Mouse (Mus musculus) embryonic facial prominence, embryonic 12.5 days (tissue): ENCODE data around the gene Tlx3. TPM values are rescaled to one million over a fixed set of nuclear protein-coding genes. Genes with fewer than 3 reads are reported as not detected.

Experiments used
- ATAC-seq: fragments of 200-750 bp; cut with Nextera tagmentation; 2 replicates; pipeline ENCODE4 v1.8.0; 2017; ENCODE audit not compliant: insufficient number of reproducible peaks, insufficient read depth, low FRiP score, low TSS enrichment
- H3K27ac ChIP-seq: fragments of 300-500 bp; sonication (generic); 2 replicates; pipeline ENCODE4 v1.5.1; 2016; ENCODE audit warnings: mild to moderate bottlenecking
- H3K27me3 ChIP-seq: fragments of 300-500 bp; sonication (generic); 2 replicates; pipeline ENCODE4 v1.6.1; 2016; ENCODE audit warnings: mild to moderate bottlenecking, moderate library complexity
- H3K36me3 ChIP-seq: fragments of 300-500 bp; sonication (generic); 2 replicates; pipeline ENCODE4 v1.6.1; 2016; ENCODE audit warnings: mild to moderate bottlenecking
- H3K4me1 ChIP-seq: fragments of 300-500 bp; sonication (generic); 2 replicates; pipeline ENCODE4 v1.6.1; 2016
- H3K4me2 ChIP-seq: fragments of 300-500 bp; sonication (generic); replicated peaks from 2 replicates; pipeline ENCODE4 v1.6.1; 2016; ENCODE audit warnings: mild to moderate bottlenecking, moderate library complexity
- H3K4me3 ChIP-seq: fragments of 300-500 bp; sonication (generic); 2 replicates; pipeline ENCODE4 v1.5.1; 2016; ENCODE audit warnings: mild to moderate bottlenecking
- H3K9ac ChIP-seq: fragments of 300-500 bp; sonication (generic); 2 replicates; pipeline ENCODE4 v1.6.1; 2016; ENCODE audit warnings: mild to moderate bottlenecking, moderate library complexity
- H3K9me3 ChIP-seq: fragments of 300-500 bp; sonication (generic); 2 replicates; pipeline ENCODE4 v1.6.1; 2016; ENCODE audit warnings: mild to moderate bottlenecking, moderate library complexity
- WGBS: fragments of 180-500 bp; shearing (Covaris S2); methylation state at CpG from one replicate; pipeline ENCODE4 v1.1.7; 2016; 5-methylcytosine and 5-hydroxymethylcytosine counted together
- polyA plus RNA-seq: library from polyadenylated mRNA; unstranded; fragments of >200 nt; fragmentation: Nextera tagmentation; extraction: Ambion mirVana; gene quantifications from 2 replicates; pipeline ENCODE4 v1.2.1, GENCODE M21; 2016

Gene Tlx3
- polyA plus RNA-seq, 1 experiment from 2014 or later: 6.6 TPM

- peak overlapping the region; percentile 49; the same call in 1 of the 2 replicates for H3K4me2 ChIP-seq
- under 1% methylated on average over 18 of the region's 18 CpGs for WGBS
- H3K4me1 ChIP-seq: peaks cover 15% of the 10 kb centered on the region
- ATAC-seq: no peak
- H3K4me3 ChIP-seq: 0 out of 2 replicates have a peak overlapping the region, but pooled peaks have one; percentile 32
- H3K9me3 ChIP-seq: no peaks in the 10 kb centered on the region
- no peaks in the 10 kb centered on the region for H3K36me3 ChIP-seq
- no peak overlapping the region for H3K27ac ChIP-seq
- H3K27me3 ChIP-seq: peaks cover 83% of the 10 kb centered on the region
- H3K9ac ChIP-seq: no peak overlapping the region
These were observed 928 bp upstream of the Tlx3 start for GRCm38 (mm10) chr11:33204329-33204705.

DNA sequence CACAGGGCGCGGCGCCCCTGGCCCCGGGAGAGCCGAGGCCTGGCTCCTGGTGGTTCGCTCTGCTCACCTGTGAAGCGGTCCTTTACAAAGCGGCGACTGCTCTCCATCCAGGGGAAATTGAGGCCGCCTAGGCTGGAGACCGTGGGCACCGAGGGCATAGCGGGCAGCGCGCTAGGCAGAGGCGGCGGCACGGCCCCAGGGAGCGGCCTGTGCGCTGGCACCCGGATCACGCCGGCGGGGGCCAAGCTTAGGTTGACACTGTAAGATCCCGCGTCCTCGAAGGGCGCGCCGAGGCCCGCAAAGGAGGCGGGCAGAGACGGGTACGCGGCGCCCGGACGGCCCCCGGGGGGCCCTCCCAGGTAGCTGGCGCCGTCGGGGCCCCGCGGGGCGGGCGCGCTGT lies 417 bp downstream of the Tlx3 start:
- Histone ChIP-seq H3K4me1 (peaks cover 15% of the 10 kb centered on the region), H3K27ac (no peak overlapping the region), H3K4me3 (peak overlapping the region; percentile 32), H3K36me3 (no peaks in the 10 kb centered on the region), H3K9ac (no peak overlapping the region), H3K4me2 (peak overlapping the region; percentile 49), H3K27me3 (peaks cover 91% of the 10 kb centered on the region), H3K9me3 (no peaks in the 10 kb centered on the region)
- no peak for ATAC-seq
- WGBS: under 1% methylated on average over 31 of the region's 47 CpGs

- Histone ChIP-seq H3K4me3 (peak overlapping the region; percentile 32; the same call in 1 of the 2 replicates), H3K9ac (no peak overlapping the region), H3K4me2 (no peak overlapping the region), H3K9me3 (no peaks in the 10 kb centered on the region), H3K27ac (no peak overlapping the region), H3K36me3 (no peaks in the 10 kb centered on the region), H3K4me1 (peaks cover 15% of the 10 kb centered on the region), H3K27me3 (peaks cover 91% of the 10 kb centered on the region)
- no peak for ATAC-seq
- 2% methylated on average over 37 of the region's 37 CpGs for WGBS
These were observed 1.1 kb downstream of the Tlx3 start for GRCm38 (mm10) chr11:33202296-33202695.

DNA sequence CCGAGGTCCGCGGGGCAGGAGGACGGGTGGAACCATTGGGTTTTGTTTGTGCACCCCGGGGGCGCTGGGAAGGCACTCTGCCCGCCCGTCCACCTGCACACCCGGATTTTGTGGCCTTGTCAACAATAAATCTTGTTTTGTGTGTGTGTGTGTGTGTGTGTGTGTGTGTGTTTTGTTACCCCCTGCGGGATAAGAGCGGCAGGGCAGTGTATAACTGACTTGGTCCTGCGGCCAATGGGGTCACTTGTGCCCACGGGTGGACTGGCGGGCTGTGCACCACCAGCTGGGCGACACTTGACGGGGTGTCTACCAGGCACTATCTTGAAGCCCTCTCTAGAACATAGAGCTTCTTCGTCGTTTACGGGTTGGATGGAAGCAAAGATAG lies 1.8 kb downstream of the Tlx3 start:
- WGBS: 2% methylated on average over 19 of the region's 19 CpGs
- no peak overlapping the region for H3K27ac ChIP-seq
- no peak for ATAC-seq

GRCm38 (mm10) chr11:33200764-33201625 lies 2.4 kb downstream of the Tlx3 start:
- ATAC-seq: peak; percentile 26; the same call in 1 of the 2 replicates
- Histone ChIP-seq H3K4me3 (peak overlapping the region; percentile 37), H3K4me1 (peaks cover 17% of the 10 kb centered on the region), H3K27me3 (peaks cover 91% of the 10 kb centered on the region), H3K9ac (peak overlapping the region; percentile 40), H3K36me3 (no peaks in the 10 kb centered on the region), H3K27ac (no peak overlapping the region), H3K9me3 (no peaks in the 10 kb centered on the region), H3K4me2 (peak overlapping the region; percentile 60)
- 1% methylated on average over 68 of the region's 76 CpGs for WGBS

More for the DNA sequence above, 1.8 kb downstream of the Tlx3 start:
- Histone ChIP-seq H3K9me3 (no peaks in the 10 kb centered on the region), H3K36me3 (no peaks in the 10 kb centered on the region), H3K4me1 (peaks cover 15% of the 10 kb centered on the region), H3K4me3 (peak overlapping the region; percentile 37), H3K4me2 (peak overlapping the region; percentile 60), H3K9ac (no peak overlapping the region), H3K27me3 (peaks cover 91% of the 10 kb centered on the region)

- WGBS: under 1% methylated on average over 45 of the region's 45 CpGs
- H3K4me2 ChIP-seq: peak overlapping the region; percentile 60
These were observed 3.3 kb downstream of the Tlx3 start for GRCm38 (mm10) chr11:33199906-33200763.

GRCm38 (mm10) chr11:33199117-33199514 lies 4.3 kb downstream of the Tlx3 start:
- Histone ChIP-seq H3K4me2 (no peak overlapping the region), H3K4me3 (no peak overlapping the region), H3K36me3 (no peaks in the 10 kb centered on the region), H3K9ac (no peak overlapping the region), H3K9me3 (no peaks in the 10 kb centered on the region), H3K27me3 (peaks cover 89% of the 10 kb centered on the region), H3K4me1 (peaks cover 17% of the 10 kb centered on the region), H3K27ac (no peak overlapping the region)
- no peak for ATAC-seq
- WGBS: 2% methylated on average over 15 of the region's 15 CpGs

More at GRCm38 (mm10) chr11:33199906-33200763, 3.3 kb downstream of the Tlx3 start:
- no peaks in the 10 kb centered on the region for H3K36me3 ChIP-seq
- no peak for ATAC-seq
- H3K9ac ChIP-seq: no peak overlapping the region
- peaks cover 17% of the 10 kb centered on the region for H3K4me1 ChIP-seq
- peak overlapping the region; percentile 37 for H3K4me3 ChIP-seq
- no peaks in the 10 kb centered on the region for H3K9me3 ChIP-seq
- no peak overlapping the region for H3K27ac ChIP-seq
- peaks cover 91% of the 10 kb centered on the region for H3K27me3 ChIP-seq

DNA sequence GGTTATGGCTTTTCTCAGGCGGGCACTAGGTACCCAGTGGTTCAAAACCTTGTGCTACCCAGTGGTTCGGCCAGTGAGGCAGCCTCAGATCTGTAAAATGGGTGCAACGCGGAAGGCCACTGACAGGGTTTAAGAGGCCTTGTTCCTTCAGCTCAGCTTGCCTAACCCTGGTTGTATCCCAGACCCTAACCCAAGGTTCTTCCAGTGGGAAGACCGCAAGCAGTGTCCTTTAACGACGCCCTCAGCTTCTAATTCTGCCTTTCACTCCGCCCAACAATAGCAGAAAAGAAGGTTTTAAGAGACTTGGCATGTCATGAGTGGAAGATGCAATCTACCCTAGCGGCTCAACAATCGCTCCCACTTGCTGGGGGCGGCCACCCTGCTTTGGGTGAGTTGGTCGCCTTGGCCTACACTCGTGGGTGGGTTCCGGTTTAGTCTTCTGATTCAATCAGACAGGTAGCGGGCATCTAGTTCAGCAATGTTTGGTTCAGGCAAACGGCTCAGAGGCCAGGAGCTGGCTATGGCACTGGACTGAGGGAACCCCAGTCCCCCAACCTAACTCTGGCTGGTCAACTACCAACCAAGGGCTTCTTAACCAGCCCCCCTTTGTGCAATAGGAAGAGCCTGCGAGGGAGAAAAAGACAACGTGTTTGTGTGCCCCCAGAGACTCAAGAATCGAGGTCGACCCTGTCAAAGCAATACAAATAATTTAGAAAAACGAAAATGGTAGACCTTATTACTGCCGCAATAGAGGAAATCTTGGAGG lies 4.9 kb downstream of the Tlx3 start:
- H3K9ac ChIP-seq: no peak overlapping the region
- H3K4me3 ChIP-seq: no peak overlapping the region
- H3K27ac ChIP-seq: no peak overlapping the region
- no peaks in the 10 kb centered on the region for H3K36me3 ChIP-seq
- H3K9me3 ChIP-seq: no peaks in the 10 kb centered on the region
- no peak for ATAC-seq
- no peak overlapping the region for H3K4me2 ChIP-seq
- H3K27me3 ChIP-seq: peaks cover 89% of the 10 kb centered on the region
- WGBS: 18% methylated on average over 22 of the region's 22 CpGs
- peaks cover 17% of the 10 kb centered on the region for H3K4me1 ChIP-seq

DNA sequence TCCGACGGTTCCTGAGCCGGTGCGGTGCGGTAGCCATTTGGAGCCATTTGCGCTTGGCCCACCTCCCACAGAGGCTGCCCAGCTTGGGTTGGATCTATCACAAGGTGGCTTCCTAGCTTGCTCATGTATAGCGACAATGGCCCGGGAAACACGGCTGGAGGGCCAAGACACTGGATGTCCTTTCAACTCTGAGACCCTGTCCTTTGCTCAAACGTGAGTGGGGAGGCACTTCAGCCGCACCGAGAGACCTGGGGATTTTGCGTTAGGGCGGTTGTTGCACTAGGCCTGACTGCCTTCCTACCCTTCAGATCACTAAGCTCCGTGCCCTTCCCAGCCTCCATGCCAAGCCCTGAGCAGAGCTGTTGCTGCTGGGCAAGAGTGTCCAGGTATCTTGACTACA lies 5.7 kb downstream of the Tlx3 start:
- no peak overlapping the region for H3K9ac ChIP-seq
- no peak for ATAC-seq
- no peak overlapping the region for H3K4me3 ChIP-seq
- WGBS: 19% methylated on average over 15 of the region's 15 CpGs
- no peaks in the 10 kb centered on the region for H3K9me3 ChIP-seq
- peaks cover 17% of the 10 kb centered on the region for H3K4me1 ChIP-seq
- peaks cover 89% of the 10 kb centered on the region for H3K27me3 ChIP-seq
- H3K36me3 ChIP-seq: no peaks in the 10 kb centered on the region
- H3K27ac ChIP-seq: no peak overlapping the region
- H3K4me2 ChIP-seq: no peak overlapping the region

GRCm38 (mm10) chr11:33197133-33197514 lies 6.3 kb downstream of the Tlx3 start:
- Histone ChIP-seq H3K4me1 (peaks cover 17% of the 10 kb centered on the region), H3K27ac (no peak overlapping the region), H3K36me3 (no peaks in the 10 kb centered on the region), H3K4me2 (no peak overlapping the region), H3K9ac (no peak overlapping the region), H3K4me3 (no peak overlapping the region), H3K9me3 (no peaks in the 10 kb centered on the region), H3K27me3 (peaks cover 84% of the 10 kb centered on the region)
- no peak for ATAC-seq
- WGBS: 23% methylated on average over 13 of the region's 13 CpGs

GRCm38 (mm10) chr11:33196447-33197132 lies 6.8 kb downstream of the Tlx3 start:
- H3K9ac ChIP-seq: no peak overlapping the region
- peaks cover 16% of the 10 kb centered on the region for H3K4me1 ChIP-seq
- H3K27me3 ChIP-seq: peaks cover 82% of the 10 kb centered on the region
- H3K4me2 ChIP-seq: no peak overlapping the region
- H3K9me3 ChIP-seq: no peaks in the 10 kb centered on the region
- no peak for ATAC-seq
- H3K4me3 ChIP-seq: no peak overlapping the region
- no peaks in the 10 kb centered on the region for H3K36me3 ChIP-seq
- H3K27ac ChIP-seq: no peak overlapping the region
- WGBS: 7% methylated on average over 24 of the region's 24 CpGs
